Mouse (Mus musculus) cortical plate, adult 2 months (tissue): ENCODE data around the gene Epo.

Source experiments
- CTCF ChIP-seq: fragments of 200-500 bp; IDR thresholded peaks from 2 replicates; pipeline ENCODE4 v1.5.1; 2011; ENCODE audit warnings: mild to moderate bottlenecking, control low read depth, low read length; ENCODE audit not compliant: insufficient read depth; ENCODE audit errors: extremely low read depth
- POLR2A ChIP-seq: fragments of 200-500 bp; IDR thresholded peaks from 2 replicates; pipeline ENCODE4 v1.6.1; 2011; ENCODE audit warnings: mild to moderate bottlenecking, low read length, control low read depth; ENCODE audit not compliant: insufficient read depth; ENCODE audit errors: extremely low read depth

- TF ChIP-seq CTCF (no peak), POLR2A (no peak)
These were observed 9.4 kb downstream of the Epo start for GRCm38 (mm10) chr5:137523396-137524250.
